ENCODE assay signal across 9 mouse cellular contexts in genomic region chr6:115123262-115124201, GRCm38 (mm10). TPM values are rescaled to one million over a fixed set of nuclear protein-coding genes. Genes with fewer than 3 reads are reported as not detected.
DNase-seq lines count a peak whose midpoint lies in the region; ATAC-seq lines count a peak whose summit lies in the region.
"Had no signal": no experiment of that assay in that cellular context is flagged by ENCODE, and none has a peak within 500 bp of the region (broad histone marks: within the 10 kb centered on the region; RNA-seq: fewer than 3 reads in every experiment).

No protein-coding gene starts in this region.

- 12% methylated on average over 10 of the region's 10 CpGs for WGBS in forebrain, embryonic 16.5 days
- WGBS in hindbrain, embryonic 15.5 days, result 11% methylated on average over 10 of the region's 10 CpGs
- WGBS in liver, embryonic 11.5 days, result 21% methylated on average over 10 of the region's 10 CpGs

- peak overlapping the region; percentile 69 for H3K27ac ChIP-seq in forebrain, embryonic 16.5 days (ENCODE audit: low read length)
- peak overlapping the region; percentile 80 for H3K27ac ChIP-seq in hindbrain, embryonic 15.5 days (replicated peaks)
- no peak overlapping the region for H3K27ac ChIP-seq in liver, embryonic 11.5 days (ENCODE audit: low read depth, low read length)
- H3K27ac ChIP-seq: macrophage had no signal

- intact Hi-C loops in gastrocnemius, postnatal 14 days (cut with DNase I; ENCODE audit: low total_unique reads), result no loop called here
- intact Hi-C loops in gastrocnemius, postnatal 36 days (cut with DNase I), result no loop called here

- H3K4me3 ChIP-seq in forebrain, embryonic 16.5 days (replicated peaks; ENCODE audit: low read length), result no peak overlapping the region
- H3K4me3 ChIP-seq in hindbrain, embryonic 15.5 days, result no peak overlapping the region
- 0 out of 2 replicates have a peak overlapping the region, but pooled peaks have one; percentile 10 for H3K4me3 ChIP-seq in liver, embryonic 11.5 days (ENCODE audit: low read depth, low read length)

- DNase-seq in gastrocnemius, postnatal 14 days, result peak; percentile 24
- DNase-seq in gastrocnemius, postnatal 36 days, result no peak
- peak; percentile 32 for DNase-seq in cerebellum, adult 11 months
- DNase-seq in liver, embryonic 11.5 days (ENCODE audit: low spot score), result no peak
- DNase-seq in naive thymus-derived CD4-positive, alpha-beta T cell, adult 2 months (ENCODE audit: low read depth), result peak; percentile 30
- no peak for DNase-seq in testis, postnatal 10 days (ENCODE audit: low spot score)

- H3K36me3 ChIP-seq in forebrain, embryonic 16.5 days (ENCODE audit: control insufficient read depth, insufficient read depth), result no peaks in the 10 kb centered on the region
- no peaks in the 10 kb centered on the region for H3K36me3 ChIP-seq in hindbrain, embryonic 15.5 days
- H3K36me3 ChIP-seq in liver, embryonic 11.5 days (ENCODE audit: control insufficient read depth, insufficient read depth, low read length), result no peaks in the 10 kb centered on the region

- no peaks in the 10 kb centered on the region for H3K27me3 ChIP-seq in forebrain, embryonic 16.5 days (replicated peaks; ENCODE audit: control insufficient read depth, insufficient read depth, low read length)
- no peaks in the 10 kb centered on the region for H3K27me3 ChIP-seq in hindbrain, embryonic 15.5 days
- no peaks in the 10 kb centered on the region for H3K27me3 ChIP-seq in liver, embryonic 11.5 days (replicated peaks; ENCODE audit: control insufficient read depth, insufficient read depth, low read length)

- no peak overlapping the region; the same call in 1 of the 2 replicates for H3K9ac ChIP-seq in forebrain, embryonic 16.5 days (replicated peaks; ENCODE audit: low read depth, low read length)
- no peak overlapping the region for H3K9ac ChIP-seq in hindbrain, embryonic 15.5 days
- no peak overlapping the region for H3K9ac ChIP-seq in liver, embryonic 11.5 days (ENCODE audit: low read depth, low read length)

- H3K4me1 ChIP-seq in forebrain, embryonic 16.5 days (replicated peaks; ENCODE audit: control insufficient read depth, insufficient read depth, low read length), result peaks cover 44% of the 10 kb centered on the region
- peaks cover 50% of the 10 kb centered on the region for H3K4me1 ChIP-seq in hindbrain, embryonic 15.5 days (replicated peaks)
- H3K4me1 ChIP-seq in liver, embryonic 11.5 days (replicated peaks; ENCODE audit: control insufficient read depth, insufficient read depth, low read length), result no peaks in the 10 kb centered on the region

- peak; percentile 87 for ATAC-seq in forebrain, embryonic 16.5 days
- peak; percentile 90 for ATAC-seq in hindbrain, embryonic 15.5 days (ENCODE audit: low FRiP score, low read depth)
- peak; percentile 66 for ATAC-seq in liver, embryonic 11.5 days (replicated peaks; ENCODE audit: low FRiP score)

- H3K9me3 ChIP-seq in forebrain, embryonic 16.5 days (ENCODE audit: control insufficient read depth, low read length), result no peaks in the 10 kb centered on the region
- no peaks in the 10 kb centered on the region for H3K9me3 ChIP-seq in hindbrain, embryonic 15.5 days
- no peaks in the 10 kb centered on the region for H3K9me3 ChIP-seq in liver, embryonic 11.5 days (ENCODE audit: control insufficient read depth, low read length)

- H3K4me2 ChIP-seq in forebrain, embryonic 16.5 days (ENCODE audit: low read length), result peak overlapping the region; percentile 12
- H3K4me2 ChIP-seq in hindbrain, embryonic 15.5 days, result peak overlapping the region; percentile 29
- peak overlapping the region; percentile 10; the same call in 1 of the 2 replicates for H3K4me2 ChIP-seq in liver, embryonic 11.5 days

RNA-seq across cellular contexts. Expression of gene Syn2, which starts 11.2 kb away (rescaled TPM):
- 1 to 10 TPM; 2.2 to 2.8 TPM for total RNA-seq in gastrocnemius, postnatal 14 days (2021)
- 1 to 10 TPM in 1 of 2 experiments, under 1 TPM in 1; 0.99 to 1.3 TPM for total RNA-seq in gastrocnemius, postnatal 36 days (2021)
- 34.8 and 37.1 TPM in 2 replicates for polyA plus RNA-seq in forebrain, embryonic 16.5 days (2015; fragmentation: Nextera tagmentation; extraction: Ambion mirVana)
- polyA plus RNA-seq in hindbrain, embryonic 15.5 days (2015; fragmentation: Nextera tagmentation; extraction: Ambion mirVana), result 61.3 and 61.7 TPM in 2 replicates
- 0.16 and 0.30 TPM in 2 replicates for polyA plus RNA-seq in liver, embryonic 11.5 days (2014; fragmentation: Nextera tagmentation; extraction: Ambion mirVana)
- polyA plus RNA-seq: macrophage had no signal

Comparison
In these comparisons a context has a peak if more than half of its experiments do, and no peak if none do; other contexts are left out.
1. DNase-seq: peak in gastrocnemius, postnatal 14 days (single experiment), cerebellum, adult 11 months (single experiment) and naive thymus-derived CD4-positive, alpha-beta T cell, adult 2 months (single experiment); none in gastrocnemius, postnatal 36 days (0 of 2), liver, embryonic 11.5 days (single experiment) and testis, postnatal 10 days (single experiment).
2. RNA of gene Syn2, which starts 11.2 kb away (polyA plus RNA-seq): 61.3 to 61.7 TPM in hindbrain, embryonic 15.5 days and 34.8 to 37.1 TPM in forebrain, embryonic 16.5 days; 0.16 to 0.30 TPM in liver, embryonic 11.5 days; every median in the first group is over 10 times any median in the second.
3. Peak in every context shown above with its lines, with median percentiles within 50 percentile points of each other: ATAC-seq and H3K4me2 ChIP-seq.